Mouse (Mus musculus): ENCODE measurements at regions not wholly inside any gene's neighbourhood (a gene's known extent, or its start where the extent isn't known, plus 50 kb on each side); places are given as distances from the start of the nearest gene placed in this dataset.

DNA sequence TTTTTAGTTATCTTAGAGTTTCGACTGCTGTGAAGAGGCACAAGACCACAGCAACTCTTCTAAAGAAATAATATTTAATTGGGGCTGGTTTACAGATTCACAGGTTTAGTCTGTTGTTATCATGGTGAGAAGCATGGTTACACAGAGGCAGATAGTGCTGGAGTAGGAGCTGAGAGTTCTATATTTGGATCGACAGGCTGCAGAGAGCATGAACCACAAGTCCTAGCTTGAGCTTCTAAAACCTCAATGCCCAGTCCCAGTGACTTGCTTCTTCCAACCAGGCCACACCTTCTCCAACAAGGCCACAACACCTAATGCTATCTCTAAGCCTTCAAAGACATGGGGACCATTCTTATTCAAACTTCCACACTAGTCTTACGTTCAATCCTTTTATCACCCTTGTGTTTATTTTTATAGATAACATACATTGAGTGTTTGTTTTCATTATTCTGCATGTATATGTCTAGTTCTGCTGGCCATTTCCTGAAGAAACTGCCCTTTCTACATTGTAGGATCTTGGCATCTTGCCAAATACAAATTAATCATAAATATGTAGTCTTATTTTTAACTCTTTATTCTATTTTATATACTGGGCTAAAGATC, 452.8 kb upstream of the Dmac1 start:
- DNase-seq, result no peak

- no peak for DNase-seq
These were observed 436.5 kb upstream of the Dmac1 start for GRCm38 (mm10) chr4:75714652-75715051.

GRCm38 (mm10) chr4:75713960-75714359, 435.9 kb upstream of the Dmac1 start:
- DNase-seq, result no peak

GRCm38 (mm10) chr4:75700780-75701378, 422.8 kb upstream of the Dmac1 start:
- no peak for DNase-seq

GRCm38 (mm10) chr4:75676590-75677174, 398.6 kb upstream of the Dmac1 start:
- DNase-seq, result no peak

DNA sequence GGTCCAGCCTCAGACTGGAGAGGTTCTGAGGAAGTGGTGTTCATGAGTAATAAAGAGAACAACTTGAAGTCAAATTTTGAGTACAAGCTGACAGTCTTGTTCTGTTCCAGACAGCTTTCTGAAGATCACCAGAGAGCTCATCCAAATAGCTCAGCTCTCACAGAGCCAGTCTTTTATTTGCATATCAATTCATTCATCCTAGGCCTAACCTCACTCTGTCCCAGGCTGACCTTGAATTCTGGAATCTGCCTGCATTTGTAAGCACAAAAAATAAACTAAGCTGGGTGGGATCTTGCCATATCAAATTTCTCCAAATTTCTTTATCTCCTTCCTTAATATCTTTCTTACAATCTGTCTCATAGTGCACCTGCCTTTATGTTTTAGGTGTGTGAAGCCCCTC, 362.9 kb upstream of the Dmac1 start:
- no peak for DNase-seq

GRCm38 (mm10) chr4:75636627-75637026, 358.5 kb upstream of the Dmac1 start:
- DNase-seq, result peak; percentile 9 to 15

GRCm38 (mm10) chr4:75589901-75590300, 311.8 kb upstream of the Dmac1 start:
- DNase-seq, result no peak

GRCm38 (mm10) chr4:75588095-75588875, 310.2 kb upstream of the Dmac1 start:
- DNase-seq, result no peak

- DNase-seq, result no peak
These were observed 301.8 kb upstream of the Dmac1 start for GRCm38 (mm10) chr4:75579865-75580264.

DNA sequence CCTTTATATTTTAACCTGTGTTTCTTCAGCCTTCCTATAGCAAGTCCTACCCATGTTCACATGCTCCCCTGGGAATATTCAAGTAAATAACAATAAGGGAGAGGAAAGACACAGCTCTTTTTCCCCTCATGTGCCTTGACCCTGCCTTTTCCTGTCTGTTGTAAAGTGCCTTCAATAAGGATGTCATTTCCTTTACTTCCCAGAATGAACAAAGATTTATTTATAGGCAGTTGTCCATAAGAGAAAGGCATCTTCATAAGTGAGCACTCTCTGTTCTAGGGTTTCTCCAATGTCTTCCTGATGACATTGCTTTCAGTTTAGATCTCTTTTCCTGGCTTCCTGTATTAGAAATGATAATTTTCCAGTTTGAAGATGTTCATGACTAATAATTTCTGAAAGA, 294.5 kb upstream of the Dmac1 start:
- DNase-seq, result no peak

DNA sequence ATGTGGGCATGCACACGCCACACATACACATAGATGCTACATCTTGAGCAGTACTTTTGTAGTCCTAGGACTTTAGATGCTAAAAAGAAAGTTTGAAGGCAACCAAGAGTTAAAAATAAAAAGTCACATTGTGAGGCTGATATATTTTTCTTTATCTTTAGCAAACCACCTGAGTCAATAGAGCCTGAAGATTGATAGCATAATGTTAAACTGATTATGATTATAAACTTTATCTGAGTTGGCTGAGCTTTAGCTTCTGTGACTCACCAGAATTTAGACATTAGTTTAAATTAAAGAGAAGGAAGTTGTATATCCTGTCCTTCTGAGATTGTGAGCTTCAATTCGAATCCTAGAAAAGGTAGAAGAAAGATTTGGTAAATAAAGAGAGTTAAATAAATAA, 289.5 kb upstream of the Dmac1 start:
- no peak for DNase-seq

DNA sequence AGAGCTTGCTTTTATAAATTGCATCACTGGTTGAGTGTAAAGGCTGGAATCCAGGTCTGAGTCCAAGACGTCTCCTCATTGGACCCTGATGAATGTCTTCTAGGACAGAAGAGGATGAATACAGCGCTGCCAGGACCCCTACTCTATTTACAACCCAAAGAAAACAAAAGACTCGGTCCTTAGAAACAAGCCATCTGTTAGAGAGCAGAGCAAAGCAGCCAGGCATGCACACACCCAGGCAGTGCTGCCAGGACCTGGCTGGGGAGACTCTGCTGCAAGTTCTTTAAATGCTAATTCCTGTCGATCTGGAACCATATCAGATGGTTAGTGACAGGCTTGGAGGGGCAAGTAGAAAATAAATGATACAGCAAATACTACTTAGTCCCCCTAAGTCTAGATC, 284.4 kb upstream of the Dmac1 start:
- peak; percentile 20 to 21 for DNase-seq

GRCm38 (mm10) chr4:75561792-75562191, 283.7 kb upstream of the Dmac1 start:
- DNase-seq, result no peak

DNA sequence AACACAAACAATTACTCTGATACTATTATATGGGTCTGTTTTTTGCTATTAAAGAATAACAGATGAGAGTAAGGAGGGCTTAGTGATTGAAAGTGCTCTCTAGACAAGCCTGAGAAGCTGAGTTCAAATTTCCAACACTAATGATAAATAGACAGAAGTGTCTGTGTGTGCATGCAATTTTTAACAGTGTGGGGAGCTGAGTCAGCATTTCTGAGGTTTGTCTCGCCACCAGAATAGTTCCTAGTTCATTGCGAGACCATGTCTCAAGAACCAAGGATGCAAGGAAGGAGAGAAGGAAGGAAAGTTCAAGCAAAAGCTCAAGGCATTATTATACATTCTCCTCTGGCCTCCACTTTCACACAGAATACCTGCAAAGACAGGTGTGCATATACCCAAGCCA, 259.7 kb upstream of the Dmac1 start:
- DNase-seq, result no peak

DNA sequence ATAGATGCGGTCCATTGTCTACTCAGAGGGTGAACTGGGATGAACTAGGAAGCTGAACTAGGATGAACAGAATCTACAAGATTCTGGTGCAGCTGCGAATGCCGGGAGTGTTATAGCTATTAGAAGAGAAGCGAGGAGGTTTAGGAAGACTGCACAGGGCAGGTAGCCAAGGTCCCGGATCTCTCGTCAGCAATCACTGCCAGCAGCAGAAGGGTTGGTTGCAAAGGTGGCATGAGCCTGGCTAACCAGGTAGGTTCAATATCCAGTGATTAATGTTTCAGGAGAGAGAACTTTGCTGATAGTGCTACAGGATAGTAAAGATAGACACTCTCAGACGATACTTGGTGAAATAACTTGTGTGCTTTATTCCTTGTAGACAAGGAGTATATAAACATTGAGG, 257.0 kb upstream of the Dmac1 start:
- DNase-seq, result peak in 1 of 2 experiments; percentile 25

GRCm38 (mm10) chr4:75529607-75530006, 251.5 kb upstream of the Dmac1 start:
- no peak for DNase-seq

DNA sequence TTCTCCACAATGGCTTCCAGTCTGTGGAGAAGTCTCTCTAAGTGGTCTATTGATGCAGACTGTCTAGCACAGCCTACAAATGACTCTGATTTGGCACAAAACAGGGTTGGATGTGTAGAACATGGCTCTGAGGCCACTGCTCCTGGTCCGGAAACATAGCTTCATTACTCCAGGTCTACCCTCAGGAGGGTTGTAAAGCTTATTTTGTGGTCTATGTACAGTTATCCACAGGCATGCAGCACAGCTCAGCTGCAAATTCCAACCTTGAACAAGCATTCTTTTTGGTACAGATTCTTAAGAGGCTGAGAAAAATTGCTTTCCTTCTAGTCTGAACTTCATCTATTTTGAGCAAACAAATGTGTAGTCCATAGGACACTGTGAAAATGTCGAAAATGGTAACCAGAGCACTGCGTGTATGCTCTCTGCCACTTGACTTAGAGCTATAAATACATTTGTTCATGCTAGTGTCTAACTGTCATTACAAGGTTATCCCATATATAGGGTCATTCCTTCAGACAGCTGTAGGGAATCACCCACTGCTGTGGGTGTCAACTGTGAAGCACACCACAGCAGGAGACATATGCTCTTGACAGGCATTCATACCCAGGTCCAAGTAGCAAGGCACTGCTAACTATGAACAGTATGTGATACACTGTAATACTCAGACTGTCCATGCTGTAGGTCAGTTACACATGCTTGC, 239.5 kb upstream of the Dmac1 start:
- DNase-seq, result no peak

Data from cerebellum, postnatal 36 days (tissue).